Mouse (Mus musculus): ENCODE measurements at regions not wholly inside any gene's neighbourhood (a gene's known extent, or its start where the extent isn't known, plus 50 kb on each side); places are given as distances from the start of the nearest gene placed in this dataset.

DNA sequence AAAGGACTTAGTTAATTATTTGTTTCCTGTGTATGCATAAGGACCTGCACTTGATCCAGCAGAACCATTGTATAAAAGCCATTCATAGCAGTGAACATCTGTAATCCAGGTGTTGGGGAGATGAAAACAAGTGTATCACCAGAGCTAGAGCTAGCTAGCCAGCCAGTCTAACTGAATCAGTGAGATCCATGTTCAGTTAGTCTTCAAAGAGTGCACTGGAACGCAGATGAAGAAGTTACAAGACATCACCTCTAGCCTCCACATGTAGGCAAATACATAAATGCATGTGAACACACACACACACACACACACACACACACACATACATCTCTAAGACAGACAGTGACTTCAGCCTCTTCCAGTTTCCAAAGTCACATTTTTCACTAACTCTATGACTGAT lies 150.3 kb upstream of the Pitrm1 start:
- WGBS = 91% methylated on average over 1 of the region's 1 CpGs
- Histone ChIP-seq H3K36me3 (ENCODE audit: control insufficient read depth, insufficient read depth, low read length) (no peaks in the 10 kb centered on the region), H3K9me3 (ENCODE audit: control insufficient read depth, low read length) (no peaks in the 10 kb centered on the region), H3K27ac (replicated peaks) (no peak overlapping the region), H3K4me3 (ENCODE audit: low read depth, low read length) (no peak overlapping the region), H3K27me3 (ENCODE audit: control insufficient read depth, insufficient read depth, low read length) (no peaks in the 10 kb centered on the region), H3K9ac (ENCODE audit: low read length) (no peak overlapping the region), H3K4me1 (replicated peaks; ENCODE audit: control insufficient read depth, insufficient read depth) (no peaks in the 10 kb centered on the region), H3K4me2 (replicated peaks; ENCODE audit: low read depth) (no peak overlapping the region)
- TF ChIP-seq CTCF (IDR thresholded peaks at IDR 0.05; ENCODE audit: low read depth) (no peak), EP300 (optimal IDR thresholded peaks at IDR 0.05) (no peak)
- ATAC-seq (ENCODE audit: low FRiP score, low TSS enrichment) = no peak
- no peak for DNase-seq (ENCODE audit: low spot score)

DNA sequence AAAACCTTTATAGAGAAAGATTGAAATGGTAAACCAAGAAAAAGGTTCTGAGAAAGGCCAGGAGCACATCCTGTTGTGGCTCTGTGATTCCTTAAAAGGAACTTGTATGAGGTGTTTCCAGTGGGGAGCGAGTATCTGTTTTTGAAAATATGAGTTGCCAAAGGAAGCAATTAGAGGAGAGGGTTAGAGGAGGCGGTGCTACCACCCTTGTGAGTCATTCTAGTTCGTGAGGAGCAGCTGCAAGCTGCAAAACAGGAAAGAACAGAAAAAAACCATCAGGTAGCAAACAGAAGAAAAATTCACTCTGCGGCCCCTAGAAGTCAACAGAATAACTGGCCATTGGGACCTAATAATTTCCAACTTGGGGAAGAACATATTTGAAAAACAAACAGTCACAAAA lies 116.1 kb upstream of the Pitrm1 start:
- no peaks in the 10 kb centered on the region for H3K27me3 ChIP-seq (ENCODE audit: control insufficient read depth, insufficient read depth, low read length)
- WGBS = 40% methylated on average over 4 of the region's 4 CpGs
- no peaks in the 10 kb centered on the region for H3K4me1 ChIP-seq (replicated peaks; ENCODE audit: control insufficient read depth, insufficient read depth)
- no peak overlapping the region for H3K4me2 ChIP-seq (replicated peaks; ENCODE audit: low read depth)
- H3K4me3 ChIP-seq (ENCODE audit: low read depth, low read length) = no peak overlapping the region
- no peaks in the 10 kb centered on the region for H3K9me3 ChIP-seq (ENCODE audit: control insufficient read depth, low read length)
- DNase-seq (ENCODE audit: low spot score) (no peak), ATAC-seq (ENCODE audit: low FRiP score, low TSS enrichment) (no peak)
- TF ChIP-seq CTCF (IDR thresholded peaks at IDR 0.05; ENCODE audit: low read depth) (no peak), EP300 (optimal IDR thresholded peaks at IDR 0.05) (no peak)
- H3K36me3 ChIP-seq (ENCODE audit: control insufficient read depth, insufficient read depth, low read length) = no peaks in the 10 kb centered on the region
- H3K27ac ChIP-seq (replicated peaks) = no peak overlapping the region
- no peak overlapping the region for H3K9ac ChIP-seq (ENCODE audit: low read length)

DNA sequence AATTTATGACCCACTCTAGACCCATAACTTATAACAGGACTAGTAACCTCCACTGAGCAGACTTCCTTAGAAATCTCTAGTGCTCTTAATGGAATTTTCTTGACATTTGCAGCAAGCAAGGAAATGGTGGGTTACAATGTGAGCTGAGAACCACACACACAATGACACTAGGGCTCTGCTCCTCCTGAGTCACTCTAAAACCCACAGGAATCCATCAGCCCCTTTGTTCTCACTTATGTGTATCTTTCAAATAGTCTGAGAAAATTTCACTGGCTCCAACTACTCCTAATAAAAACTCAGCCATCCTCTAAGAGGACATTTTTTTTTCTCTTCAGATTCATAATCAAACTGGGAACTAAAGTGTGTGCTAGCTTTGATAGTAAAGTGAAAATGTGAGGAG lies 101.0 kb upstream of the Pitrm1 start:
- Histone ChIP-seq H3K4me2 (replicated peaks; ENCODE audit: low read depth) (no peak overlapping the region), H3K9me3 (ENCODE audit: control insufficient read depth, low read length) (no peaks in the 10 kb centered on the region), H3K4me1 (replicated peaks; ENCODE audit: control insufficient read depth, insufficient read depth) (no peaks in the 10 kb centered on the region), H3K4me3 (ENCODE audit: low read depth, low read length) (no peak overlapping the region), H3K9ac (ENCODE audit: low read length) (no peak overlapping the region), H3K27me3 (ENCODE audit: control insufficient read depth, insufficient read depth, low read length) (no peaks in the 10 kb centered on the region), H3K36me3 (ENCODE audit: control insufficient read depth, insufficient read depth, low read length) (no peaks in the 10 kb centered on the region), H3K27ac (replicated peaks) (no peak overlapping the region)
- no peak for ATAC-seq (ENCODE audit: low FRiP score, low TSS enrichment)
- TF ChIP-seq EP300 (optimal IDR thresholded peaks at IDR 0.05) (no peak), CTCF (IDR thresholded peaks at IDR 0.05; ENCODE audit: low read depth) (no peak)
- no peak for DNase-seq (ENCODE audit: low spot score)

DNA sequence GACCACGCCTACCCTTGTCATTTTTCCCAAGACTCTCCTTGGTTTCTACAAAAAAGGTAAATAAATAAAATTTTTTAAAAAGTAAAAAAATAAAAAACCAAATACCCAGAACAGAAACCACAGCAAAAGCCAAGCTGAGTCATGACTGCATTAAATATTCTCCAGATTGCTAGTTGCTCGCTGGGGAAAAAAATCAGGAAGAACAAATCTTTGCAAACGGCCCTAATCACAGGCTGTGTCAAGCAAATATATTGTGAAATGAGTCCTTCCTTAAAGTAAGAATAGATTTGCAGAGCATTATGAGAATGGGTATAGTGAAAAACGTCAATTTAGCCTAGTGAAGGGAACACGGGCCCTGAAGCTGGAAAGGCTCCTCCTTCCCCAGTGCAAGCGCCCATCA lies 86.6 kb upstream of the Pitrm1 start:
- Histone ChIP-seq H3K9me3 (ENCODE audit: control insufficient read depth, low read length) (no peaks in the 10 kb centered on the region), H3K4me3 (ENCODE audit: low read depth, low read length) (no peak overlapping the region), H3K9ac (ENCODE audit: low read length) (no peak overlapping the region), H3K4me2 (replicated peaks; ENCODE audit: low read depth) (no peak overlapping the region), H3K27ac (replicated peaks) (no peak overlapping the region), H3K4me1 (replicated peaks; ENCODE audit: control insufficient read depth, insufficient read depth) (no peaks in the 10 kb centered on the region), H3K36me3 (ENCODE audit: control insufficient read depth, insufficient read depth, low read length) (no peaks in the 10 kb centered on the region), H3K27me3 (ENCODE audit: control insufficient read depth, insufficient read depth, low read length) (no peaks in the 10 kb centered on the region)
- DNase-seq (ENCODE audit: low spot score) (no peak), ATAC-seq (ENCODE audit: low FRiP score, low TSS enrichment) (no peak)
- TF ChIP-seq EP300 (optimal IDR thresholded peaks at IDR 0.05) (no peak), CTCF (IDR thresholded peaks at IDR 0.05; ENCODE audit: low read depth) (no peak)
- 65% methylated on average over 6 of the region's 6 CpGs for WGBS

DNA sequence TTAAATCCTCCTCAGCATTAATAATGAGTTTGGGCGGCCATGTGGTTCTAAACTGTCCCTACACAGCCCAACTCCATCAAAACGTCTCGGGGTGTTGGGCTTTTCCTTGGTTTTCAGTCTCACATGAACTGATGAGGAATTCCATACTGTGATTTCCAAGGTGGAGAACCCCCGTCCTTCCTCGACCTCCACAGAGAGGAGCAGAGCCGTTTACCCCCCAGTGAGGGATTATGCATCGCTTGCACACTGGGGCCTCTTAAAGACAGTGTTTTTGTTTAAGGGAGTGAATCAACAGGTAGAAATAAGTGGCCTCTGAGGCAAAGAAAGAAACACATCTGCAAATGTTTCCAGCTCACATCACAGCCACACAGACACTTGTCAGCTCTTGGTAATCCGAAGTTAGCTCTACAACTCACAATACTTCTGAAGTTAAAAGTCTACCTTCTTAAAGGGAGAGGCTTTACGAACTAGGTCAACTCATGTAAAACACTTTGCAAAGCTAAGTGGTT lies 82.0 kb upstream of the Pitrm1 start:
- Histone ChIP-seq H3K36me3 (ENCODE audit: control insufficient read depth, insufficient read depth, low read length) (no peaks in the 10 kb centered on the region), H3K9me3 (ENCODE audit: control insufficient read depth, low read length) (no peaks in the 10 kb centered on the region), H3K27me3 (ENCODE audit: control insufficient read depth, insufficient read depth, low read length) (no peaks in the 10 kb centered on the region), H3K4me2 (replicated peaks; ENCODE audit: low read depth) (no peak overlapping the region), H3K4me1 (replicated peaks; ENCODE audit: control insufficient read depth, insufficient read depth) (no peaks in the 10 kb centered on the region), H3K27ac (replicated peaks) (no peak overlapping the region), H3K4me3 (ENCODE audit: low read depth, low read length) (no peak overlapping the region), H3K9ac (ENCODE audit: low read length) (no peak overlapping the region)
- WGBS = 47% methylated on average over 9 of the region's 9 CpGs
- DNase-seq (ENCODE audit: low spot score) = no peak
- ATAC-seq (ENCODE audit: low FRiP score, low TSS enrichment) = no peak
- TF ChIP-seq CTCF (IDR thresholded peaks at IDR 0.05; ENCODE audit: low read depth) (no peak), EP300 (optimal IDR thresholded peaks at IDR 0.05) (no peak)

DNA sequence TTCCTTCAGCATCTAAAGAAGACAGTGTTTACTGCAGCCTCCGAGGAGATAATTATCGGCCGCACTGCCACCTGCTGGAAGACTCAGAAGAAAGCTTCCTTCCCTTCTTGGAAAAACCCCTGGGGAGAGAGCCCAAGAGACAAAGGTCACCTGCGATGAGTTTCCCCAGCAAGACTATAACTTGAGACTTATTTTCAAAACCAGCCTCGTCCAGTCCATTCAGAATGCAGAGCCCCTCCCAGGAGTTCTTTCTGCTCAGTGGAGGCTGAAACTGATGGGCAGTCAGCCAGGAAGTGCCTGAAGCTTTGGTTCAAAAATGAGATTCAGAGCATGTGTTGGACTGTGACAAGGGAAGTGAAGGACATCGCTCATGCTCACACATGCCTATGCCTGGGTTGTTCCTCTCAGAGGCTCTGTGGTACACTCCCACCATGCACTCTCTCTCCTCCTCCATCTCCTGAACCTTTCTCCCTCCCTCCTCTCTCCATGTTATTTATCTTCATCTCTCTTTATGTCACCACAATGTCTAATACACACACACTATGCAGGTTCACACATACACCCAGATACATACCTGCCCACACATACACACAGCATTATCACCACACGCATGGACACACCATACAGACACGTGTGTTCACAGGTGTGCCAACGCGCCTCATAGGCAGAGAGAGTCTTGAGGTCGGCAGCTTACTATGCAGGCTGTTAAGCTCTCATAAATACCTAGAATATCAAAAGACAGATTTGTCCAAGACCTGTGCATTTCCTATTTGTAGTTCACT lies 78.3 kb upstream of the Pitrm1 start:
- no peaks in the 10 kb centered on the region for H3K36me3 ChIP-seq (ENCODE audit: control insufficient read depth, insufficient read depth, low read length)
- DNase-seq (ENCODE audit: low spot score) = peak; percentile 28
- WGBS = 56% methylated on average over 11 of the region's 11 CpGs
- no peak overlapping the region for H3K4me2 ChIP-seq (replicated peaks; ENCODE audit: low read depth)
- H3K4me3 ChIP-seq (ENCODE audit: low read depth, low read length) = no peak overlapping the region
- H3K9ac ChIP-seq (ENCODE audit: low read length) = no peak overlapping the region
- H3K9me3 ChIP-seq (ENCODE audit: control insufficient read depth, low read length) = no peaks in the 10 kb centered on the region
- no peaks in the 10 kb centered on the region for H3K27me3 ChIP-seq (ENCODE audit: control insufficient read depth, insufficient read depth, low read length)
- H3K4me1 ChIP-seq (replicated peaks; ENCODE audit: control insufficient read depth, insufficient read depth) = no peaks in the 10 kb centered on the region
- ATAC-seq (ENCODE audit: low FRiP score, low TSS enrichment) = no peak
- TF ChIP-seq EP300 (optimal IDR thresholded peaks at IDR 0.05) (no peak), CTCF (IDR thresholded peaks at IDR 0.05; ENCODE audit: low read depth) (peak; percentile 72)
- no peak overlapping the region for H3K27ac ChIP-seq (replicated peaks)
